Mouse (Mus musculus) stomach, embryonic 14.5 days (tissue): ENCODE results near the gene Mrpl19. TPM values are rescaled to one million over a fixed set of nuclear protein-coding genes. Genes with fewer than 3 reads are reported as not detected.

ENCODE experiments used
- ATAC-seq: fragments of 200-750 bp; cut with Nextera tagmentation; 2 replicates; pipeline ENCODE4 v1.8.0; 2017; ENCODE audit warnings: low read depth, moderate TSS enrichment; ENCODE audit not compliant: insufficient number of reproducible peaks, insufficient read depth, low FRiP score
- H3K27ac ChIP-seq: fragments of 300-500 bp; sonication (generic); 2 replicates; pipeline ENCODE4 v1.5.1; 2014; ENCODE audit warnings: mild to moderate bottlenecking, low read length, moderate library complexity, mixed read lengths
- H3K27me3 ChIP-seq: fragments of 300-500 bp; sonication (generic); 2 replicates; pipeline ENCODE4 v1.6.1; 2014; ENCODE audit warnings: low read length, control low read depth, mixed read lengths; ENCODE audit not compliant: control insufficient read depth, insufficient read depth
- H3K36me3 ChIP-seq: fragments of 300-500 bp; sonication (generic); 2 replicates; pipeline ENCODE4 v1.6.1; 2014; ENCODE audit warnings: mild to moderate bottlenecking, control low read depth, low read length, moderate library complexity, mixed read lengths; ENCODE audit not compliant: control insufficient read depth, insufficient read depth
- H3K4me1 ChIP-seq: fragments of 300-500 bp; sonication (generic); 2 replicates; pipeline ENCODE4 v1.6.1; 2014; ENCODE audit warnings: low read length, control low read depth, mixed read lengths; ENCODE audit not compliant: control insufficient read depth, insufficient read depth
- H3K4me2 ChIP-seq: fragments of 300-500 bp; sonication (generic); replicated peaks from 2 replicates; pipeline ENCODE4 v1.6.1; 2014; ENCODE audit warnings: low read depth, low read length, control low read depth
- H3K4me3 ChIP-seq: fragments of 300-500 bp; sonication (generic); 2 replicates; pipeline ENCODE4 v1.5.1; 2014; ENCODE audit warnings: low read depth, low read length, control low read depth
- H3K9ac ChIP-seq: fragments of 300-500 bp; sonication (generic); replicated peaks from 2 replicates; pipeline ENCODE4 v1.6.1; 2014; ENCODE audit warnings: low read depth, mild to moderate bottlenecking, control low read depth, low read length, moderate library complexity, mixed read lengths
- H3K9me3 ChIP-seq: fragments of 300-500 bp; sonication (generic); 2 replicates; pipeline ENCODE4 v1.6.1; 2016; ENCODE audit warnings: low read depth, low read length, control low read depth; ENCODE audit not compliant: control insufficient read depth
- WGBS: fragments of 180-500 bp; shearing (Covaris S2); extraction: QIAGEN DNeasy Blood & Tissue Kit; methylation state at CpG from one replicate; pipeline ENCODE4 v1.1.7; 2014; 5-methylcytosine and 5-hydroxymethylcytosine counted together
- polyA plus RNA-seq: library from polyadenylated mRNA; unstranded; fragments of >200 nt; fragmentation: Nextera tagmentation; extraction: Ambion mirVana; gene quantifications from 2 replicates; pipeline ENCODE4 v1.2.1, GENCODE M21; 2014

Gene Mrpl19
- polyA plus RNA-seq, 1 experiment from 2014 or later, result 53.1 TPM

DNA sequence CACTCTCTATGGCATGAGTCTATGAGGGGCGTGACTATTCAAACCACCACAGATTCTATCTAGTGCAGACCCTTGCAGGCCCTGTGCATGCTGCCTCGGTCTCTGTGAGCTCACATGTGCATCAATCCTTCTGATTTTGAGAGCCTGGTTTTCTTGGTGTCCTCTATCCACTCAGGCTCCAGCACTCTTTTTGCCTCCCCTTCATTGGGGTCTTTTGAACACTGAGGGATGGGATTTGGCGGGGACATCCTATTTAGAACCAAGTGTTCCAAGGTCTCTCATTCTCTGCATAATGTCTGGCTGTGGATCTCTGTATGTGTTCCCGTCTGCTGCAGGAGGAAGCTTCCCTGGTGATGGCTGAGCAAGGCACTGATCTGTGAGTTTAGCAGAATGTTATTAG is 13.5 kb upstream of the Mrpl19 start:
- Histone ChIP-seq H3K27me3 (no peaks in the 10 kb centered on the region), H3K4me2 (no peak overlapping the region), H3K9me3 (no peaks in the 10 kb centered on the region), H3K9ac (no peak overlapping the region), H3K4me3 (no peak overlapping the region), H3K27ac (no peak overlapping the region), H3K36me3 (no peaks in the 10 kb centered on the region), H3K4me1 (no peaks in the 10 kb centered on the region)
- ATAC-seq, result no peak
- whole genome bisulfite sequencing, result 88% methylated on average over 4 of the region's 4 CpGs

DNA sequence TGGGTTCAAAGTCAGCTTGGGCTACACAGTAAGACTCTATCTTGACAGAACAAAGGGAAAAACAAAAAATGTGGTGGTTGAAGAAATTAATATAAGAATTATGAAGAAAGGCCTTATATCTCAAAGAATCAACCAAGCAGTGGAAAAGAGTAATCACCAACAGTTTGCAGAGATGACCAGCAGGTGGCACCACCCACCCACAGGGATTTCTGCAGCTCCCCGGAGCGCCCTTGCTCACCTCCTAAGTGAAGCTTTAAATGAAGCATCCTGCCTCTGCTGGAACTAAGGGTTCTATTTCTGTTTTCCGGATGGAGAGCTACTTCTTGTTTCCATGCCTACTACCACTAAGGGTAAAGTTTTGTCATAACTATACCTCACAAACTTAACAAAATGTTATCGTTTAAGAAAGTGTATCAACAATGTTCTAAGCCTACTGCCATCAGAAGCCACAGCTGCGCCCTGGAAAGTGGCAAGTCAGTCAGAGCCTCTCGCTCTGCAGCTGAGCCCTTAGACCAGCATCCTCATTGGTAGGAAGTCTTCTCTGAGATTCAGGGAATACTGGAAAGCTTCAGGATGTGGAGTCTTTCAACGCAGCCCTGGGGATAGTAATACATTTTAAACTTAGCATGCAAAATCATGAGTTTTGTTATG is 10.3 kb upstream of the Mrpl19 start:
- Histone ChIP-seq H3K27me3 (no peaks in the 10 kb centered on the region), H3K4me2 (no peak overlapping the region), H3K4me1 (no peaks in the 10 kb centered on the region), H3K9ac (no peak overlapping the region), H3K27ac (no peak overlapping the region), H3K4me3 (no peak overlapping the region), H3K36me3 (no peaks in the 10 kb centered on the region), H3K9me3 (no peaks in the 10 kb centered on the region)
- 29% methylated on average over 7 of the region's 7 CpGs for WGBS
- ATAC-seq, result peak; percentile 65; the same call in 1 of the 2 replicates

DNA sequence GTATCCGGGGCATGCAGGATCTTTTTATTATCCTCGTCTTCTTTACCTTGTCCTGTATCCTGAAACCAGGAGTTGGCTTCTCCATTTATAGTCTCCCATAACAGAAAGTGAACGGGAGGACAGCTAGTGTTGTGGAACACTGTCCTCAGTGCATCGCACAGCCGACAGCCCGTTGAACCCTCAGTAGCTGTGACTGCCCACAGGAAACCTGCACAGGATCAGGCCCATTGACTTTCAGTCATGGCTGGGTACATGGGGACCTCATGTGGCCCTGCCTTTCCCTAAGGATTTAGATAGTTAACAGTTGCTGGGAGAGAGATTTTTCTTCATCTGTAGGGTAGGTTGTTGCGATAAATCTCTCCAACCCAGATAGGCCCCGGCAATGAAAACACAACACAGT is 6.8 kb upstream of the Mrpl19 start:
- Histone ChIP-seq H3K27ac (no peak overlapping the region), H3K36me3 (no peaks in the 10 kb centered on the region), H3K4me1 (no peaks in the 10 kb centered on the region), H3K9ac (no peak overlapping the region), H3K9me3 (no peaks in the 10 kb centered on the region), H3K27me3 (no peaks in the 10 kb centered on the region), H3K4me2 (no peak overlapping the region), H3K4me3 (no peak overlapping the region)
- ATAC-seq, result no peak
- WGBS, result 87% methylated on average over 8 of the region's 8 CpGs

DNA sequence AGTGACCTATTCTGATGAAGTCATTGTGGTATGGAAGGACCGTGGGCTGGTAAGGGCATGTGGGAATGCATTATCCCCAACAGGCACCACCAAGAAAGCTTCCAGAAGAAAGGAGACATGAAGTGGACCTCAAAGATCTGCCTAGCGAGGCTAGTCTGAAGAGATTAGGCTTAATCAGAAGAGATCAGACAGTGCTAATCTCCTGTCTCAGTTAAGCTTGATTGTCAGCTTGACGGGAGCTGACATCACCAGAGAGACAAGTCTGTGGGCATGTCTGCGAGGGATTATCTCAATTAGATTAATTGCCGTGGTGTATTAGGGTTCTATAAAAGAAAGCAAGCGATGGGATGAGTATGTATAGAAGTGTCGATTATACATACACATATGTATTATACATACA is 5.4 kb upstream of the Mrpl19 start:
- H3K27me3 ChIP-seq, result no peaks in the 10 kb centered on the region
- no peak overlapping the region for H3K9ac ChIP-seq
- H3K4me2 ChIP-seq, result no peak overlapping the region
- no peak for ATAC-seq
- H3K27ac ChIP-seq, result no peak overlapping the region
- WGBS, result 85% methylated on average over 7 of the region's 7 CpGs
- no peaks in the 10 kb centered on the region for H3K36me3 ChIP-seq
- no peaks in the 10 kb centered on the region for H3K9me3 ChIP-seq
- H3K4me1 ChIP-seq, result no peaks in the 10 kb centered on the region
- H3K4me3 ChIP-seq, result no peak overlapping the region

DNA sequence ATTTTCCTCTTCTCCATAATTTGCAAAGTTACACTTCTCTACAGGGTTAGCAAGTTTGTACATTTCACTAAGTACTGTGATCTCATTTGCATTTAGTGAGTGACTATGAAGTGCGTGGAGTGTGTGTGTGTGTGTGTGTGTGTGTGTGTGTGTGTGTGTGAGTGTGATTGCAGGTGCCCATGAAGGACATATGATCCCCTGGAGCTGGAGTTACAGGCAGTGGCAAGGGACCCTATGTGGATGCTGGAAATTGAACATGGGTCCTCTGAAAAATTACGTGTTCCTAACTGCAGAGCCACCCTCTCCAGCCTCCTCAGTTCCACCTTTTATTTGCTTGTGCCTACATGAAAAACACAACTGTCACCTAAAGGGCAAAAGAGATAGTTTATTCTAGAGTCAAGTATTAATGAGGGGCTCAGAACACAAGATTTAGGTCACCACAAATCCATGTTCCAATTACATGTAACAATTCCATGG is 348 bp upstream of the Mrpl19 start:
- WGBS, result 39% methylated on average over 2 of the region's 2 CpGs
- Histone ChIP-seq H3K9ac (0 out of 2 replicates have a peak overlapping the region, but pooled peaks have one; percentile 53), H3K4me1 (peaks cover 6% of the 10 kb centered on the region; the same call in 1 of the 2 replicates), H3K27me3 (no peaks in the 10 kb centered on the region), H3K36me3 (peaks cover 19% of the 10 kb centered on the region), H3K4me2 (peak overlapping the region; percentile 72), H3K9me3 (no peaks in the 10 kb centered on the region), H3K4me3 (peak overlapping the region; percentile 85), H3K27ac (no peak overlapping the region)
- peak; percentile 59; the same call in 1 of the 2 replicates for ATAC-seq

DNA sequence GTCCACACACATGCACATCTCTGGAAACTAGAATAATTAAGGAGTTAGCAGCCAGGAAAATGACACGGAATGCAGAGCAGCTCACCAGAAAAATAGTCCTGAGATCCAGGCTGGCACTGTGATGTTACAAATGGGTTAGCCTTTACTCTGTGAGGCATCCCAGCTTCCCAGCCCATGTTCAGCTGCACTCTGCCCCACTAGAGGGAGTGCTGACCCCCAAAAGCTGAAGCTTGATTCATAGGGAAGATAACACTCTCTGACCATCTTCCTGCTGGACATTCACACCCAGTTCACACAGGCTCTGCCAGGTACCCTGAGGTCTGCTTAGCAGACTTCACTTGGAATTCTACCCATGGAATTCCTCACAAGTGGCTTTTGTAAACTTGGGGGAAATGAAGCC is 5.5 kb downstream of the Mrpl19 start:
- Histone ChIP-seq H3K4me1 (peaks cover 6% of the 10 kb centered on the region; the same call in 1 of the 2 replicates), H3K9ac (no peak overlapping the region), H3K27me3 (no peaks in the 10 kb centered on the region), H3K4me3 (no peak overlapping the region), H3K4me2 (no peak overlapping the region), H3K9me3 (peaks cover 5% of the 10 kb centered on the region; the same call in 1 of the 2 replicates), H3K27ac (no peak overlapping the region), H3K36me3 (peaks cover 61% of the 10 kb centered on the region)
- 88% methylated on average over 1 of the region's 1 CpGs for WGBS
- no peak for ATAC-seq

DNA sequence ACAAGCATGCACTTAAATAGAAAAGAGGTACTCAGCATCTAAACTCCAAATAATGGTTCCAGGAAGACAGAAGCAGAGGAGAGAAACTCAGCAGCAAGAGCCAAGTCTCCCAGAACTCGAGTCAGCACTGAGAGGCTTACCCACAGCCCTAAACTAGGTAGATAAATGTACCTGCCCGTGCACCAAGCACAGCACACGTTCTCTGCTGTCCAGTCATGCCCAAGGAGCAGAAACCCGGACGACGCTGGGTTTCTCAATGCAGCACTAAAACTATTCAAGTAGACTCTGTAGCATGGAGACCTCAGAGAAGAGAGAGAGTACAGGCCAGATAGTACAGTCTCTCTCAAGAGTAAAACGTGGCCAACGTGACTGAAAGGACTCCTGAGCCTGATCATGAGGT is 5.9 kb downstream of the Mrpl19 start:
- 91% methylated on average over 8 of the region's 8 CpGs for WGBS

DNA sequence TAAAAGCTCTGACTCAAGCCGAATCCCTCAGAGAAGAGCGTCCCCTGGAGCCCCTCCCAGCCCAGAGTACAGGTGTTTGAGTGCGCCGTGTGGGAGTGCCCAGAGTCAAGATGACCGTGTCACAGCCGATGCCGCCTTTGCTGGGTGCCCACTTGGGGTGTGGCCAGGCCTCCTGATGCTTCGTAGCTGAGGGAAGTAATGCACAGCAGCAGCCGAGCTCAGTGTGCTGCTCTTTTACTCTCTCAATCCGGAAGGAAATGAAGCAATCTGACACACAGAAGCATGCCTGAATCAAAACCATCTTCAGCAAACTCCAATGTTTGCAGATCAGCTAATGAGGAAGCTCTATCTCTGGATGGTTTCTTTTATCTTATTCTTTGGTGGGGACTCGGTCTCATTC is 7.8 kb downstream of the Mrpl19 start:
- H3K27me3 ChIP-seq, result no peaks in the 10 kb centered on the region
- H3K9me3 ChIP-seq, result peaks cover 5% of the 10 kb centered on the region; the same call in 1 of the 2 replicates
- H3K4me2 ChIP-seq, result no peak overlapping the region
- H3K36me3 ChIP-seq, result peaks cover 64% of the 10 kb centered on the region
- no peak for ATAC-seq
- H3K4me3 ChIP-seq, result no peak overlapping the region
- no peak overlapping the region for H3K27ac ChIP-seq
- H3K4me1 ChIP-seq, result no peaks in the 10 kb centered on the region
- WGBS, result 88% methylated on average over 11 of the region's 11 CpGs
- H3K9ac ChIP-seq, result no peak overlapping the region

More for the DNA sequence above, 5.9 kb downstream of the Mrpl19 start:
- no peak overlapping the region for H3K9ac ChIP-seq
- no peak overlapping the region for H3K4me3 ChIP-seq
- H3K27ac ChIP-seq, result no peak overlapping the region
- H3K9me3 ChIP-seq, result peaks cover 5% of the 10 kb centered on the region; the same call in 1 of the 2 replicates
- H3K4me1 ChIP-seq, result peaks cover 5% of the 10 kb centered on the region; the same call in 1 of the 2 replicates
- no peak overlapping the region for H3K4me2 ChIP-seq
- peaks cover 61% of the 10 kb centered on the region for H3K36me3 ChIP-seq
- no peaks in the 10 kb centered on the region for H3K27me3 ChIP-seq
- no peak for ATAC-seq
